Mouse (Mus musculus) liver, adult 2 months (tissue): ENCODE data around the gene Rab5if.

Experiments used
- CTCF ChIP-seq: fragments of 200-500 bp; IDR thresholded peaks from 2 replicates; pipeline ENCODE4 v1.5.1; 2011; ENCODE audit warnings: low read depth, low read length, control low read depth
- POLR2A ChIP-seq: fragments of 200-500 bp; IDR thresholded peaks from 2 replicates; pipeline ENCODE4 v1.6.1; 2011; ENCODE audit warnings: low read length, control low read depth; ENCODE audit not compliant: insufficient read depth; ENCODE audit errors: extremely low read depth

GRCm38 (mm10) chr2:156898374-156898773 lies 35.4 kb downstream of the Rab5if start:
- no peak for TF ChIP-seq CTCF
- no peak for TF ChIP-seq POLR2A
